Mouse (Mus musculus): Measurements from ENCODE around the gene Aak1. TPM values are rescaled to one million over a fixed set of nuclear protein-coding genes. Genes with fewer than 3 reads are reported as not detected.

Gene Aak1
- polyA plus RNA-seq, 1 experiment = 21.5 TPM

- Histone ChIP-seq H3K4me1 (ENCODE audit: control insufficient read depth, insufficient read depth, insufficient read length) (no peaks in the 10 kb centered on the region), H3K27me3 (ENCODE audit: control insufficient read depth, insufficient read depth, low read length) (no peaks in the 10 kb centered on the region), H3K27ac (ENCODE audit: insufficient read depth, low read length) (no peak overlapping the region), H3K4me3 (ENCODE audit: extremely low read depth, insufficient read depth, insufficient read length) (no peak overlapping the region), H3K36me3 (ENCODE audit: control insufficient read depth, insufficient read depth, low read length) (peaks cover 34% of the 10 kb centered on the region)
- TF ChIP-seq CTCF (IDR thresholded peaks at IDR 0.05; ENCODE audit: extremely low read depth, insufficient read depth, insufficient read length, insufficient replicate concordance) (no peak), POLR2A (IDR thresholded peaks at IDR 0.05; ENCODE audit: low read depth, low read length) (no peak)
- no peak for DNase-seq (ENCODE audit: low read depth in 1 of 2, low spot score in 2 of 2)
- 93% methylated on average over 1 of the region's 1 CpGs for WGBS
Observed at GRCm38 (mm10) chr6:86959006-86959405, 109.7 kb downstream of the Aak1 start.

DNA sequence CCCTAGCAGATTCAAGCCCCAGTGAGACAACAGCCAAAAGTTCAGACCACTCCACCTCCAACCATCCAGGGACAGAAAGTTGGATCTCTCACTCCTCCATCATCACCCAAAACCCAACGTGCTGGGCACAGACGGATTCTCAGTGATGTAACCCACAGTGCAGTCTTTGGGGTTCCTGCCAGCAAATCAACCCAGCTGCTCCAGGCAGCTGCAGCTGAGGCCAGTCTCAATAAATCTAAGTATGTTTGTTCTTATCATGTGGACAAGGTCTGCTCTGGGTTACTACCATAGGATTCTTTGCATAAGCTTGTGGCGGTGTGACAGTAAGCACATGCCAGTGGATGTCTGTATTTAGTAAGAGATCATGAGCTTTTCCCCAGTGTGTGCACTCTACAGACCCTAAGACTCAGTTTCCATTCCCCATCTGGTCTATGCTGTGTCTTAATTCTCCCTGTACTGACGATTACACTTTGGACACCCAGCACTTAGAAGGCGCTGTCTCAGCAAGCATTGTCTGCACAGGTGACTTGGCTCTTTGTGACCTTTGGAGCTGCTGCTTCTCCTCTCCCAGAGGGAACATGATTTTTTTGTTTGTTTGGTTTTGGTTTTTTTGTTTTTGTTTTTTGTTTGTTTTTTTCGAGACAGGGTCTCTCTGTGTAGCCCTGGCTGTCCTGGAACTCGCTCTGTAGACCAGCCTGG lies 114.8 kb downstream of the Aak1 start:
- no peak overlapping the region for H3K27ac ChIP-seq (ENCODE audit: insufficient read depth, low read length)
- no peaks in the 10 kb centered on the region for H3K27me3 ChIP-seq (ENCODE audit: control insufficient read depth, insufficient read depth, low read length)
- peaks cover 31% of the 10 kb centered on the region for H3K36me3 ChIP-seq (ENCODE audit: control insufficient read depth, insufficient read depth, low read length)
- H3K4me1 ChIP-seq (ENCODE audit: control insufficient read depth, insufficient read depth, insufficient read length) = no peaks in the 10 kb centered on the region
- TF ChIP-seq CTCF (IDR thresholded peaks at IDR 0.05; ENCODE audit: extremely low read depth, insufficient read depth, insufficient read length, insufficient replicate concordance) = no peak
- no peak for TF ChIP-seq POLR2A (IDR thresholded peaks at IDR 0.05; ENCODE audit: low read depth, low read length)
- H3K4me3 ChIP-seq (ENCODE audit: extremely low read depth, insufficient read depth, insufficient read length) = no peak overlapping the region
- WGBS = 92% methylated on average over 7 of the region's 7 CpGs
- no peak for DNase-seq (ENCODE audit: low read depth in 1 of 2, low spot score in 2 of 2)

DNA sequence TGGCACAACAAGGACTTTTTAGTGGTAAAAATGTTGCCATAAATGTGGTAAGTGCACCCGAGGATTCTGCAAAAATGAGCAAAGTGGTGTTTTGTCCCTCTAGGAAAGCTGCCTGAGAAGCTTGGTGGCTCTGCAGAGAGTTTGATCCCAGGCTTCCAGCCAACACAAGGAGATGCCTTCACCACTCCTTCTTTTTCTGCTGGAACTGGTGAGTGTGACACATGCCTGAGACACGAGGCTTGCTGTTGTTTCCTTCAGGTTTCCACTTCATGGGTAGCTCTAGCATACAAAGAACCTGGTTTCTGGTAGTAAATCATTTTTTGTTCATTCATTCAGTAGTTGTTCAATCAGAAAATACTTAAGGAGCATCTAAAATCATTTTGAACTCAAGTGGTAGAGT lies 117.8 kb downstream of the Aak1 start:
- Histone ChIP-seq H3K4me1 (ENCODE audit: control insufficient read depth, insufficient read depth, insufficient read length) (no peaks in the 10 kb centered on the region), H3K36me3 (ENCODE audit: control insufficient read depth, insufficient read depth, low read length) (peaks cover 32% of the 10 kb centered on the region), H3K27ac (ENCODE audit: insufficient read depth, low read length) (no peak overlapping the region), H3K27me3 (ENCODE audit: control insufficient read depth, insufficient read depth, low read length) (no peaks in the 10 kb centered on the region), H3K4me3 (ENCODE audit: extremely low read depth, insufficient read depth, insufficient read length) (no peak overlapping the region)
- 85% methylated on average over 2 of the region's 2 CpGs for WGBS
- no peak for DNase-seq (ENCODE audit: low read depth in 1 of 2, low spot score in 2 of 2)
- TF ChIP-seq CTCF (IDR thresholded peaks at IDR 0.05; ENCODE audit: extremely low read depth, insufficient read depth, insufficient read length, insufficient replicate concordance) = no peak
- no peak for TF ChIP-seq POLR2A (IDR thresholded peaks at IDR 0.05; ENCODE audit: low read depth, low read length)

- H3K4me1 ChIP-seq (ENCODE audit: control insufficient read depth, insufficient read depth, insufficient read length) = no peaks in the 10 kb centered on the region
- H3K27ac ChIP-seq (ENCODE audit: insufficient read depth, low read length) = no peak overlapping the region
- peaks cover 10% of the 10 kb centered on the region for H3K36me3 ChIP-seq (ENCODE audit: control insufficient read depth, insufficient read depth, low read length)
- no peaks in the 10 kb centered on the region for H3K27me3 ChIP-seq (ENCODE audit: control insufficient read depth, insufficient read depth, low read length)
- no peak overlapping the region for H3K4me3 ChIP-seq (ENCODE audit: extremely low read depth, insufficient read depth, insufficient read length)
- DNase-seq (ENCODE audit: low read depth in 1 of 2, low spot score in 2 of 2) = no peak
- TF ChIP-seq CTCF (IDR thresholded peaks at IDR 0.05; ENCODE audit: extremely low read depth, insufficient read depth, insufficient read length, insufficient replicate concordance) (no peak), POLR2A (IDR thresholded peaks at IDR 0.05; ENCODE audit: low read depth, low read length) (no peak)
- WGBS = 95% methylated on average over 4 of the region's 4 CpGs
Observed at GRCm38 (mm10) chr6:86973956-86974355, 124.6 kb downstream of the Aak1 start.

DNA sequence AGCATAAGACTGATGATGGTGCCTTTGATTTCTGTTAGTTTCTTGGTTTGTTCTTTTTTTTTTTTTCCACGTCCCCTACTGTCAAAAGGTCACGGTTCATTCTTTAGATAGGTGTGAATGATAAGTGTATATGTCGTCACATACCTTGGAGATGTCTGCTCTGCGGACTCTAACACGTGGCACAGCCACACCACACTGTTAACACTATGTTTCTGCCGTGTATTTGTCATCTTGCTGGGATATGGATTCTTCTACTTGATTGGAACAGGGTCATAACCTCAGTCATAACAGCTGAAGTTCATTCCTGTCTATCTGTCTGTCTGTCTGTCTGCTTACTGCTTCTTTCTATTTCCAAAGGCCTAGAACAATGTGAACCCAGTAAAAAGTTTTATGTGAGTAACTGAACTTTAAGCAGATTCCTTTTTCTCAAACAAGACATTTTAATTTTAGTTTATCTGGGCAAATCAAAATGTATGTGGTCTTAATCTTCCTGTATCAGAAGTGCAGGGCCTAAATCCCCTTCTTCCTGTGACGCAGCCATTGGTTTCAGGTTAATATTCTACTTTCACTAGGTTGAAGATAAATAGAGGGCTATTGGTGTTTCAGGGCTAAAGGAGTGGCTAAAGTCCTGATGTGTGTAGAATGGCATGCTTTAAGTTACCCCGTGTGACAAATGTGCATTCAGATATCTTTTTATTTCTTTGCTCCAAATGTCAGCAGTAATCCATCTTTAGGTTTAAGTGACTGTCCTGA lies 129.0 kb downstream of the Aak1 start:
- Histone ChIP-seq H3K4me1 (ENCODE audit: control insufficient read depth, insufficient read depth, insufficient read length) (no peaks in the 10 kb centered on the region), H3K27me3 (ENCODE audit: control insufficient read depth, insufficient read depth, low read length) (no peaks in the 10 kb centered on the region), H3K4me3 (ENCODE audit: extremely low read depth, insufficient read depth, insufficient read length) (no peak overlapping the region), H3K36me3 (ENCODE audit: control insufficient read depth, insufficient read depth, low read length) (peaks cover 3% of the 10 kb centered on the region), H3K27ac (ENCODE audit: insufficient read depth, low read length) (no peak overlapping the region)
- 89% methylated on average over 8 of the region's 8 CpGs for WGBS
- TF ChIP-seq CTCF (IDR thresholded peaks at IDR 0.05; ENCODE audit: extremely low read depth, insufficient read depth, insufficient read length, insufficient replicate concordance) (no peak), POLR2A (IDR thresholded peaks at IDR 0.05; ENCODE audit: low read depth, low read length) (no peak)
- no peak for DNase-seq (ENCODE audit: low read depth in 1 of 2, low spot score in 2 of 2)

GRCm38 (mm10) chr6:86978909-86979265 lies 129.6 kb downstream of the Aak1 start:
- peaks cover 1% of the 10 kb centered on the region; the same call in 1 of the 2 replicates for H3K36me3 ChIP-seq (ENCODE audit: control insufficient read depth, insufficient read depth, low read length)
- no peaks in the 10 kb centered on the region for H3K4me1 ChIP-seq (ENCODE audit: control insufficient read depth, insufficient read depth, insufficient read length)
- H3K4me3 ChIP-seq (ENCODE audit: extremely low read depth, insufficient read depth, insufficient read length) = no peak overlapping the region
- TF ChIP-seq POLR2A (IDR thresholded peaks at IDR 0.05; ENCODE audit: low read depth, low read length) (no peak), CTCF (IDR thresholded peaks at IDR 0.05; ENCODE audit: extremely low read depth, insufficient read depth, insufficient read length, insufficient replicate concordance) (no peak)
- H3K27ac ChIP-seq (ENCODE audit: insufficient read depth, low read length) = no peak overlapping the region
- DNase-seq (ENCODE audit: low read depth in 1 of 2, low spot score in 2 of 2) = no peak
- no peaks in the 10 kb centered on the region for H3K27me3 ChIP-seq (ENCODE audit: control insufficient read depth, insufficient read depth, low read length)
- WGBS = 93% methylated on average over 6 of the region's 6 CpGs

- H3K36me3 ChIP-seq (ENCODE audit: control insufficient read depth, insufficient read depth, low read length) = peaks cover 3% of the 10 kb centered on the region; the same call in 1 of the 2 replicates
- TF ChIP-seq CTCF (IDR thresholded peaks at IDR 0.05; ENCODE audit: extremely low read depth, insufficient read depth, insufficient read length, insufficient replicate concordance) (no peak), POLR2A (IDR thresholded peaks at IDR 0.05; ENCODE audit: low read depth, low read length) (no peak)
- no peak overlapping the region for H3K4me3 ChIP-seq (ENCODE audit: extremely low read depth, insufficient read depth, insufficient read length)
- no peaks in the 10 kb centered on the region for H3K4me1 ChIP-seq (ENCODE audit: control insufficient read depth, insufficient read depth, insufficient read length)
- H3K27me3 ChIP-seq (ENCODE audit: control insufficient read depth, insufficient read depth, low read length) = no peaks in the 10 kb centered on the region
- no peak overlapping the region for H3K27ac ChIP-seq (ENCODE audit: insufficient read depth, low read length)
- DNase-seq (ENCODE audit: low read depth in 1 of 2, low spot score in 2 of 2) = no peak
- 92% methylated on average over 2 of the region's 2 CpGs for WGBS
Observed at GRCm38 (mm10) chr6:86981206-86981605, 131.9 kb downstream of the Aak1 start.
